Mouse (Mus musculus) lung, postnatal 10 days (tissue): ENCODE data around the gene Gnl2.

ENCODE experiments used
- DNase-seq: peaks from one replicate; pipeline ENCODE4 v3.0.0; 2021

Gene Gnl2

GRCm38 (mm10) chr4:125015806-125016635 lies at the start of gene Gnl2:
Gnl2 (plus strand) TSS chr4:125016585.
- DNase-seq = peak; percentile 72

- DNase-seq = no peak
These were observed 47.7 kb upstream of the Gnl2 start for GRCm38 (mm10) chr4:124968711-124969110.

DNA sequence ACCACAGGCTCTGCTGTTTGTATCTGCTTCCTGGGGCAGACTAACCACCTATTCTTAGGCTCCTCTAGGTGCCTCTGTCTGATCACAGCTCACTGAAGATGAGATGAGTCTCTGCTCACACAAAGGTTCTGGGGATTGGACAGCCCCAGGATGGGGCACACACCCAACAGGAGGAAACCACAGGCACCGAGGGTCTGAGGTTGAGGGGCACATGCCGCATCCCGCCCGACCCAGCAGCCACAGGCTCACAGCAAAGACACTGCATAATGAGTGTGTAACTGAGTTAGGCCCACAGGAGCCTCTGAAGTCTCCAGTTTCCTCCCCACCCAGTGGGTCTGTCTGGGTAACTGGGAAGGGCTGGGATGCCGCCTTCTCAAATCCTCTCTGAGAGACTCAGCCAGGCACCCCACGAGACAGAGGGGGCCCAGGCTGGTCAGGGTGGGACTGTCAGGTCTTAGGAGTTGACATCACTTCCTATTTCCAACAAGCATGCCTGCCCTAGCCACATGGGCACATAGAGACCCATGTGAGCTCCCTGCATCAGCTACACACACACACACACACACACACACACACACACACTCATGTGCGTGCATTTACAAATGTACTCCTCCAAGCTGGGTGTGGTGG lies 47.1 kb upstream of the Gnl2 start:
- DNase-seq = no peak

GRCm38 (mm10) chr4:124970194-124970593 lies 46.2 kb upstream of the Gnl2 start:
- no peak for DNase-seq

DNA sequence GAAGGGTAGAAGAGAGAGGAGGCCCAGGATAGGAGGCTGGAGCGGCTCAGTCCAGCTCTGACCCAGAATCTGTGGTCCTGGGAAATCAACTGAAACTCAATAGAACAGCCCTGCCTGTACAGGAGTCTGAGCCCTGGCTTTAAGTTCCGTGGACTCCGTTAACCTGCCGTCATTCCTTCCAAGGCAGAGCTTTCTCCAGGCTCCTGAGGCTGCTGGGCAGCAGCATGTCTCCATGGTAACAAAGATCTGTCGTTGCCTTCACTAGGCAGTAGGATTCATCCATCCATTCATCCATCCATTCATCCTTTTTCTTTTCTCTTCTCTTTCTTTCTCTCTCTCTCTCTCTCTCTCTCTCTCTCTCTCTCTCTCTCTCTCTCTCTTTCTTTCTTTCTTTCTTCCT lies 45.7 kb upstream of the Gnl2 start:
- DNase-seq = no peak

DNA sequence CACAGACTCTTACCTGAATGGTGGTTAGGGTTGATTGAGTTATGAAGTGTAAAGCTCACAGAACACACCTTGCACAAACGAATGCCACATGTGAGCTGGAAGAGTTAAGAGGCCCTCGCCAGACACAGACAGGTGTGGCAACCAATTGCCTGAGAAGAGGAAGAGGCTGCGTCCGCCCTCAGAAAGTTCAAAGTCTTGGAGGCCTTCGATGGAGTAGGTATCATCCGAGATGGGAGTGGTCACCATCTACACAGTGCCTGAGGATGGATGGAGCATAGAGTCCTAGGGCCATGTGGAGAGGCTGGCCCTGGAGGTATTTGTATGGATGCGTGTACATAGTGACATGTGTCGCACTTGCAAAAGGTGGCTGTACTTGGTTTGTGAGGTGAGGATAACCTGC lies 45.3 kb upstream of the Gnl2 start:
- no peak for DNase-seq

- DNase-seq = no peak
These were observed 44.1 kb upstream of the Gnl2 start for GRCm38 (mm10) chr4:124972316-124972715.

GRCm38 (mm10) chr4:124973296-124973695 lies 43.1 kb upstream of the Gnl2 start:
- DNase-seq = no peak

DNA sequence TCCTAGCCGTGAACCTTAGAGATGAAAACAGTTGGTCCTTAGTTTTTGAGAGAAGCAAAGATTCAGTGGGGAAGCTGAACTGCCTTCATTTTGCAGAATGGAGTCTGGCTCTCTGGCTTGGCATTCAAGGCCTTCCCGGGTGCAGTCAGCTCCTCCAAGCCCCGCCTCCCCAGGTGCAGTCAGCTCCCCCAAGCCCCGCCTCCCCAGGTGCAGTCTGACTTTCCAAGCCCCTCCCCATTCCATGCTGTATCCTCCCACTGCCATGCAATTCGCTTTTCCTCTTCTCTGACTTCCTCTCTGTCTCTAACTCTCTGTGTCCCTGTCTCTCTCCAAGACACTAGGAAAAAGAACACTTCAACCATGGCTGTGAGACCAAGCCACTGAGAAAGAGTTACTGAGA lies 38.2 kb upstream of the Gnl2 start:
- DNase-seq = peak; percentile 64

DNA sequence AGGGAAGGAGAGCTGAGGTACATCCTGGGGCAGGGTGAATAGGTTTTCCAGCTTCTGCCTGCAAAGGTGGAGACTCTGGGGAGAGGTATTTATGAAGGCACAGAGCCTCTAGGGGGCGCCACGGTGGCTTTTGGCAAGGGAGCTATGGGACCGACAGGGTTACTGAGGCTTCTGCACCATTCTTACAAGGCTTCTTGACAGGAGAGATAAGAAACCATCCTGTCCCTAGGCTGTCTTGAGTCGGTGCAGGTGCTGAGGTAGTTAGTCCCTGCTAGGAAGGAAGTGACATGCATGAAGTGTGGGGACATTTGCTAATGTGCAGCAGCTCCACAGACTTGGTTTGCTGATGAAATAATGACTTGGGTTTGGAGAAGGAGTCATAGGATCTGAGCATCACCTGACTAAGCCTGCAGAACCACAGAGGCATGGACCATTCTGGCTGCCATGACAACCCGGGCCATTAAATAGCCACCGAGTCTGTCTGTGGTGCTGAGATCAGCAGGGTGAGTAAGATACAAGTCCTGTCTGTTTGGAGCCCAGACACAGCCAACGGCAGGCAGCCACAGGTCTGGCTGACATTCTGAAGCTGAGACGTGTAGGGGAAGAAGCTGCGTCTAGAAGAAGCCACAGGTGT lies 32.4 kb upstream of the Gnl2 start:
- no peak for DNase-seq

GRCm38 (mm10) chr4:124984871-124985670 lies 31.3 kb upstream of the Gnl2 start:
- DNase-seq = peak; percentile 38

DNA sequence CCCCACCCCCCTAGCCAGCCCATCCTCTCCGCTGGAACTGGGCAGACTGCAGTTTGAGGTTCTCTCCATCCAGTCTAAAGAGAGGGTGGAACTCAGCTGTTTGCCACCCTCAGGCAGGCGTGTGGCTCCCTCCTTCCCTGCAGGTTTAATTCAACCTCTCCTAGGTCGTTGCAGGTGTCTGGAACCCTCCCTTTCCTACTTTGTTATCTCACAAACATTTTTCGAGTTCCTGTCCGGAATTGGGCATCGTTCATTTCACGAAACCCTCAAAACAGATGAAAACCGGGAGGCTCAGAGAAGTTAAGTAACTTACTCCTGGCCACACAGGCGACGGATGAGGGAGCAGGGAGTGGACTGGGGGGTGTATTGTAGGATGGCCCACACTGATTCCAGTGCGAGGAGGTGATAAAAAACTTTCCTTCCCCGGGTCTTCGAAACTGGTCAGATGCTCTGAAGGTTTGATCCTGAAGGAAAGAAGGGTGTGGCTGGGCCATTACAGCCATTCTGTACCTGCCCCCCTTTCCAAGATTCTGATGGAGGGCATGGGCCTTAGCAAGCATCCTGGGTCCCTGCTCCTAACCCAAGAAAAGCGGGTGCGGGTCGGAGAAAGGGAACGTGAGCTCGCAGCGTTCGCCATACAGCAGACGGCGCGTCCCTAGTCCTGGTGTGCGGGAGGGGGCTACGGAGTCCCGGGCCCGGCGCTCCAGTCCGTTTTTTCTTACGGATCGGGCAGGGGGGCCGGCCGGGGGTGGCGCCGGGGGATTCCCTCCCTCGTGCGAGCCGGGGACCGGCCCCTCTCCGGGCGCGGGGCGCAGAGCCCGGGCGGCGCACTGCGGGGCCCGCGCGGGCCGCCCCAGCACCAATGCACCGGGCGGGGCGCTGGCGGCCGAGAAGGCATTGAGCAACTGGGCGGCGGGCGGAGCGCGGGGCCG lies 30.4 kb upstream of the Gnl2 start, which contains the start of gene Rspo1:
Gene Rspo1, plus strand, starts transcription at position 760 of the 932 bp plus-strand sequence.
- DNase-seq = no peak

DNA sequence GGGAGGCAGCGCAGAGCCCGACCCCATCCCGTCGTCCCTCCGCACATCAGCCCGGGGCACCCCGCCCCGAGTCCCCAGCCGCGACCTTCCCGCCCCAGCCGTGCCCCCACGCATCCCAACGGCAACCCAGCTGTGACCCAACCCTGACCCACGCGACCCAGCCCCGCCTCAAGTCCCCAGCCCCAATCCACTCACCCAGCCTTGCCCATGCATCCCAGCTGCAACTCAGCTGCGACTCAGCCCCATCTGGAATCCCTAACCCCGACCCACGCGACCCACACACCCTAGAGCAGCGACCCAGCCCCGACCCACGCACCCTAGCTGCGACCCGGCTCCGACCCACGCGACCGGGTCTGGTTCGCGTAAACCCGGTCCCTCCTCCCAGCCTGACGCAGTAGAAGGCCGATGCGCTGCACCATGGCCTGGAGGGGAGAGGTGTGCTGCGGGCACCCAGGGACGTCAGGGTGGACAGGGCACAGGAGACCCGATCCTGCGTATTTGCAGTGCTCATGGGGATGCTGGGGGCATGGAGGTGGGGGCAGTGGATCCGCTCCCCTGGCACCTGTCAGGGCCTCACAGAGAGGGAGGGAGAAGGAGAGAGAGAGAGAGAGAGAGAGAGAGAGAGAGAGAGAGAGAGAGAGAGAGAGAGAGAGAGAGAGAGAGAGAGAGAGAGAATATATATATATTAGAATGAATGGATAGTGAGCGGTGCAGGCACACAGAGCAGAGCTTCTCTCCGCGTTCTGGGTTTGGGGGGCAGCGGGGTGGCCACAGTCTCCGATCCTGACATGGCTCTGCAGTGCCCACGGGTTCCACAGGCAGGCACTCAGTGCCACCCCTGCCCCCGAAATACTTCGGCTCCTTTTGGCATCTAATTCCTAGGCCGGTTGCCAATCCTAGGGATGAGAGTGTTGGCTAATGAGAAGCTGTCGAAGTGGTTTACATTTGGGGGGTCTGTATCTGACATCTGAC lies 29.4 kb upstream of the Gnl2 start:
- no peak for DNase-seq

DNA sequence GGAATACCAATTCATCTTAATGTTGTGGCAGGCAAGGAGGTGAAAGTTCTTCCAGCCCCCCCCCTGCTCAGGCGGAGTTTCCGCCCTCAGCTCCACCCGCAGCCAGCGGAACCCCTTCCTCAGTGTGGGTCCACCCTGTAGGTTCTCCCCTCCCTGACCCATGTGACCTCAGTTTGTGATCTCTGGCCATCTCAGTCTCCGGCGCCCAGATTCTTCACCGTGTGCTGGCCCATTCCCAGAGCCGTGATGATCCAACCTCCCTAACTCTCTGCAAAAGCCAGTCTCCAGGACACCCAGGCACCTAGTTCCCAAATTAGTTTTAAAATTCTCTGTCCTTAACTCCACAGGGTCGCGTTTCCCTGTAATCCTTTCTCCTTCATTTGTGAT lies 28.7 kb upstream of the Gnl2 start:
- no peak for DNase-seq

GRCm38 (mm10) chr4:124988382-124988781 lies 28.0 kb upstream of the Gnl2 start:
- DNase-seq = no peak

- DNase-seq = no peak
These were observed 26.6 kb upstream of the Gnl2 start for GRCm38 (mm10) chr4:124989787-124990253.

DNA sequence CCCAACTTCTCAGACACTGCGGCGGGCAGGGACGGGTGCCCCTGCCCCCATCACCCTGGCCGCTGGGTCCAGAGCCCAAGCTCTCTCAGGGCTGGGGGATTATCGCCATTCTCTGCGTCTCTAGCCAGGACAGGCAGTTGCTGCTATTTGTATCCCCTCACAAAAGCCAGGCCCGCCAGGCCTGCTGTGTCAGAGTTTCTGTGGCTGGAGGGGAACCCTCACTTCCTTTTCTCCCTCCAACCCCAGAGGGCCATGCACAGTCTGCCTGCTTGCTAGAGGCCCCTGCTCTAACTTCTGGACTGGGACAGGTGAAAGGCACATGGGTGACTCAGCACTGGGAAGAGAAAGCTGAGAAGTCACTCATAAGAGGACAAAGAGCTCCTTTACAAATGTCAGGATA lies 26.1 kb upstream of the Gnl2 start:
- no peak for DNase-seq

DNA sequence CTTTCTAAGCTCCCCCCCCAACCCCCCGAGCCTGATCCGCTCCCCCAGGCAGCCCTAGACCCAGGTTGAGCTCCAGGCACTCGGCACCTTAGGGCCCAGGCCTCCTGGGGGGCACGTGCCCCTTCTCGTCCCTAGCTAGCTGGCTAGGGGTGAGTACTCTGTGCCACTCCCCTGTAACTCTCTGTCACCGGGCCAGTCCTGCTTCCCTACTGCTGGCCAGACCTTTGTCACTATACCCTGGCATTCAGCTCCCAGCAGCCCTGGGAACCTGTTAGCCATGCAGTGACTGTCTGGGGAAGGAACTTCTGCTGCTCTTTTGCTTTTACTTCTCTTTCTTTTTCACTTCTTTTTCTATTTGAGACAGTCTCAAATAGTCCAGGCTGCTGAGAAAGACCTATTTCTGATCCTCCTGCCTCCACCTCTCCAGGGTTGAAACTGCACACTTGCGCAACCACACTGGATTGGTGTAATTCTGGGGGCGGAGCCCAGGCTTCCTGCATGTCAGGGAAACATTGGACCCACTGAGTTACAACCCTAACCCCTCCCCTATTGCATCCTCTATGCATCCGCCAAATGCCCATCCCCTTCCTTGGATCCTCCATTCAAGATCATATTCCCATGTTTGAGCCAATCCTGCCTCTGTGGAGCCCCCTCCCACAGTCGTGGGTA lies 18.8 kb upstream of the Gnl2 start:
- DNase-seq = no peak

DNA sequence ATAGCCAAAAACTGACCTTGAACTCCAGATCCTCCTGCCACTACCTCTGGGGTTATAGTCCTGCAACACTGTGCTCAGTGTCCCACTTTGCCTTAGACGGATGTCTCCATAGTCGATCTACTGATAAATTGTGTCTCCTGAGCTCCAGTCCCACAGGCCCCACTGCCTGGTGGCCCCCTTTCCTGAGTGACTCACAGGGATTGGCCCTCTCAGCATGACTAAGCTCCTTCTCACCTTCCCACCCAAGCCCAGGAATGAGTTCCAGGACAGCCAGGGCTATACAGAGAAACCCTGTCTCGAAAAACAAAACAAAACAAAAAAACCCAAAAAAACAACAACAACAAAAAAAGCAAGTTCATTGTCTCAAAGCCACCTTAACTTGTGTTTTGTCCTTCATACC lies 16.8 kb upstream of the Gnl2 start:
- no peak for DNase-seq

- no peak for DNase-seq
These were observed 13.4 kb upstream of the Gnl2 start for GRCm38 (mm10) chr4:125002978-125003377.
